Mouse (Mus musculus) lung, embryonic 15.5 days (tissue): ENCODE results near the gene Lrrc27. TPM values are rescaled to one million over a fixed set of nuclear protein-coding genes. Genes with fewer than 3 reads are reported as not detected.

Experiments used
- ATAC-seq: fragments of 200-750 bp; cut with Nextera tagmentation; 2 replicates; pipeline ENCODE4 v1.8.0; 2017; ENCODE audit warnings: moderate number of reproducible peaks, borderline replicate concordance; ENCODE audit not compliant: low FRiP score, low TSS enrichment; ENCODE audit errors: extremely low read depth
- H3K27ac ChIP-seq: fragments of 300-500 bp; sonication (generic); 2 replicates; pipeline ENCODE4 v1.5.1; 2015; ENCODE audit warnings: moderate library complexity, mild to moderate bottlenecking, inconsistent platforms
- H3K27me3 ChIP-seq: fragments of 300-500 bp; sonication (generic); 2 replicates; pipeline ENCODE4 v1.6.1; 2015; ENCODE audit warnings: inconsistent platforms
- H3K36me3 ChIP-seq: fragments of 300-500 bp; sonication (generic); 2 replicates; pipeline ENCODE4 v1.6.1; 2015; ENCODE audit warnings: inconsistent platforms
- H3K4me1 ChIP-seq: fragments of 300-500 bp; sonication (generic); 2 replicates; pipeline ENCODE4 v1.6.1; 2015; ENCODE audit warnings: inconsistent platforms
- H3K4me2 ChIP-seq: fragments of 300-500 bp; sonication (generic); 2 replicates; pipeline ENCODE4 v1.6.1; 2015; ENCODE audit warnings: inconsistent platforms, mild to moderate bottlenecking, moderate library complexity
- H3K4me3 ChIP-seq: fragments of 300-500 bp; sonication (generic); 2 replicates; pipeline ENCODE4 v1.5.1; 2015; ENCODE audit warnings: mild to moderate bottlenecking, inconsistent platforms
- H3K9ac ChIP-seq: fragments of 300-500 bp; sonication (generic); 2 replicates; pipeline ENCODE4 v1.6.1; 2015; ENCODE audit warnings: inconsistent platforms
- H3K9me3 ChIP-seq: fragments of 300-500 bp; sonication (generic); 2 replicates; pipeline ENCODE4 v1.6.1; 2016; ENCODE audit warnings: inconsistent platforms
- WGBS: fragments of 180-500 bp; shearing (Covaris S2); methylation state at CpG from one replicate; pipeline ENCODE4 v1.1.7; 2015; 5-methylcytosine and 5-hydroxymethylcytosine counted together
- polyA plus RNA-seq: library from polyadenylated mRNA; unstranded; fragments of >200 nt; fragmentation: Nextera tagmentation; extraction: Ambion mirVana; gene quantifications from 2 replicates; pipeline ENCODE4 v1.2.1, GENCODE M21; 2015

Lrrc27 gene
- 2.6 and 3.1 TPM in 2 replicates for polyA plus RNA-seq

DNA sequence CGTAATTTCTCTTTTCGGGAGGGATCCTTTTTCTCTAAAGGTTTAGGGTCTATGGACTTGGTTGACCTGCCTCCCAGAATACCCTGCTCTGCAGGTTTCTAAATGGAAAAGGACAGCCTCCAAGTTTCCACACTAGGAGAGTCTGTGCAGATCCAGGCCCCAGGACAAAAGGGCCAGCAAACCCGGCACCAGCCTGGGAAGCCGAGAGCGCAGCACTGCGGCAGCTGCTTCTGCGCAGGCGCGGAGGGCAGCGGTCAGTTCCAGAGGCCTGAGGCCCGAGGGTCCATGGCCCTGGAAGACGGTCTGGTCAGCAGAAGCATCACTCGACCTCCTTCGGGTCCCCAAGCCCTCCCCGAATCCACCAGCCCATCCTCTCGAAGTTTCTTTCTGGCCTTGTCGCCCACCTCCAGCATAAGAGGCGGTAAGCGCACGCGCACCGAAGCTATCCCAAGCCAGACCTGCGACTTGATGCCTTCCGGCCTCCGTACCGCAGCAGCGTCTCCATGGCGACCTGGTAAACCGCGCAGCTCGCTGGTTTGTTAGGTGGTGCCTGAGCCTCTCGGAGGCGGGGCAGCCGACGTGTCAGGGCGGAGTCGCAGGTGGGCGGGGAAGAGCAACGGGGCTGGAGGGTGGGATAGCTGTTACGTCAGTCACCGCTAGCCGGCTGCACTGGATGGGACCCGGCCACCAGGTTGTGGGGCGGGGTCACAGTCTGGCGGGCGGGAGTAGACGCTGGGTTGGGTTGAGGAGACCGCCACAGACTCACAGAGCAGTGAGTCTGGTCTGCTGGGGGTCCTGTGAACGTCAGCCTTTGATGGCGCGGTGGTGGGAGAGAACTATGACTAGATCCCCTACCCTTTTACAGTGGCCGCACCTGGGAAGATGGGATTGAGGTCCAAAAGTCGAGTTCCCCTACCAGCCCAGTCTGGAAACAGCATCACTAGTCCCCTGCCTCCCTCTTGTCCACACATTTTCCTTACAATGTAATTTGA, at the start of gene Lrrc27, which contains the start of gene Stk32c:
Gene Lrrc27 (plus strand): TSS at position 235 of the 992 bp plus-strand sequence.
Gene Stk32c (minus strand): TSS at position 554 of the 992 bp plus-strand sequence.
- Histone ChIP-seq H3K9me3 (no peaks in the 10 kb centered on the region), H3K4me1 (peaks cover 13% of the 10 kb centered on the region), H3K27me3 (no peaks in the 10 kb centered on the region), H3K4me3 (peak within 1 kb of the TSS; percentile 65), H3K4me2 (peak within 1 kb of the TSS; percentile 73), H3K36me3 (no peaks in the 10 kb centered on the region), H3K9ac (peak within 1 kb of the TSS; percentile 64), H3K27ac (peak within 1 kb of the TSS; percentile 73)
- ATAC-seq: peak; percentile 98
- WGBS: 2% methylated on average over 53 of the region's 53 CpGs

DNA sequence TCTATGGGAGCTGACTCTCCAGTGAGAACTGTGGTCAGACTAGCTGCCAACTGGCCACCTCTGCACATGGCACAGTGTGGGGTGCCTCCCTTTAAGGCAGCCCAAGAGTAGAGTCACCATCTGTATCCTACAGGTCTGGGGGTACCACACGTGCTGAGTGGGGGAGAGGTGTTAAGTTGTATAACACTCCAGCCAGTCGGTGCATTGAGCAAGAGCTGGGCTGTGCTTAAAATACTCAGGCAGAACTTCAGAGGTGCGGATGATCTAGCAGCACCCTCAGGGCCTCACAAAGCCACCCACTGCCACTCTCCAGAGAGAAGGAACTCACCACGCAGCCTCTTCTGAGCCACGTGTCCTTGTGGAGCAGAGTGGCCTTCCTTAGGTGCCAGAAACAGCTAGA, 48.4 kb upstream of the Lrrc27 start:
- 46% methylated on average over 5 of the region's 5 CpGs for WGBS
- Histone ChIP-seq H3K9me3 (no peaks in the 10 kb centered on the region), H3K9ac (no peak overlapping the region), H3K27ac (no peak overlapping the region), H3K4me2 (no peak overlapping the region), H3K27me3 (no peaks in the 10 kb centered on the region), H3K4me1 (no peaks in the 10 kb centered on the region), H3K36me3 (no peaks in the 10 kb centered on the region), H3K4me3 (no peak overlapping the region)
- no peak for ATAC-seq

DNA sequence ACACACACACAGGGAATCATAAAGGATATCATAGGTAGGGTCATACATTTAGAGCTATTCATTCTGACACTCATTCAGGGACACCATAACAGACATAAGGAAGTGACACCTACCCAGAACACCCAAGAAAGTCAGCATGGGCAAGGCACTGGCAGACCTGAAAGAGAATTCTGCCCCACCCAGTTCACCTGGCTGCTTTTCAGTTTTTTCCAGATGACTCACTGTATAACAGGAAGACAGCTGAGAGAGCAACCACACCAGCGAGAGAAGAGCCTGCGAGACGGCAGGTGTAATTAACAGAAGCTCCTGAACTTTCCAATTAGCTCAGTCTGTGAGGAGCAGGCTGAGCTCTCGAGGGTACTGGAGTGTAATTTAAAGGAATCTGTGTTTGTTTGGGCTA, 43.6 kb upstream of the Lrrc27 start:
- no peak overlapping the region for H3K4me2 ChIP-seq
- 68% methylated on average over 4 of the region's 4 CpGs for WGBS
- no peaks in the 10 kb centered on the region for H3K9me3 ChIP-seq
- no peaks in the 10 kb centered on the region for H3K4me1 ChIP-seq
- no peak overlapping the region for H3K9ac ChIP-seq
- no peak overlapping the region for H3K4me3 ChIP-seq
- H3K36me3 ChIP-seq: no peaks in the 10 kb centered on the region
- H3K27ac ChIP-seq: no peak overlapping the region
- ATAC-seq: no peak
- no peaks in the 10 kb centered on the region for H3K27me3 ChIP-seq

DNA sequence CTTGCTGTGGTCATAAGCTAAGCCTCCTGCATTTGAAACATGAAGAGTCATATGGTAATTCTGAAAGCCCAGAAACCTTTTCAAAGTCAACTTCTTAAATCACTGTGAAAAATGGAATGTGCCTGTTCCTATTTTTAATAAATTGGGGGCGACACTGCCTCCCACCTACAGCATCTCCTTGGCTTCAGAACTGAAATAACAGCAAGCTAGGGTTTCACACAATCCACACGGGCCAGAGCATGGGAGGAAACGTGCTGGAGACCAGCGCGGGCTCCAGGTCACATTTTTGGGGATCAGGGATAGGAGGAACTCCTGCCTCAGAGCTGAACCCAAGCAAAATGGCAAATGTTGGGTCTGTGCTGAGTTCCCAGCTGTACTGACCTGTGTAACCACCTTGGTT, 33.5 kb upstream of the Lrrc27 start:
- H3K9ac ChIP-seq: no peak overlapping the region
- H3K27ac ChIP-seq: no peak overlapping the region
- no peak overlapping the region for H3K4me3 ChIP-seq
- no peaks in the 10 kb centered on the region for H3K4me1 ChIP-seq
- H3K27me3 ChIP-seq: no peaks in the 10 kb centered on the region
- H3K4me2 ChIP-seq: no peak overlapping the region
- no peaks in the 10 kb centered on the region for H3K36me3 ChIP-seq
- no peak for ATAC-seq
- WGBS: 65% methylated on average over 5 of the region's 5 CpGs
- no peaks in the 10 kb centered on the region for H3K9me3 ChIP-seq

DNA sequence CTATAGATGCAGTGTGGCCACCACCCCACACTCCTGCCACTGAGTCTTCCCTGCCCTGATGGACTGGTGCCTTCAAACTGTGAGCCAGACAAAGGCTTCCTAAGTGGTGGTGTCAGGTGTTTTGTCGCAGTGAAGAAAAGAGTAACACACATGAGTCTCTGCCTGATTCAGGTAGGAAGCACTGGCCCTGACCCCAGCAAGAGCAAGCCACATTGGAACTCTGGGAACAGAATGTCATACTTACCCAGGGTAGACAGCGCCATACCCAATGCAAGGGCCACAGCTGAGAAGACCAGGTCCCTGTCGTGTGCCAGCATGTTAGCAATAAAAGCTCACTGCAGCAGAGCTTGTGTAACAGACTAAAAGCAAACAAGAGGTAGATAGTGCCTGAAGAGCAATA, 32.7 kb upstream of the Lrrc27 start:
- 84% methylated on average over 3 of the region's 3 CpGs for WGBS
- no peaks in the 10 kb centered on the region for H3K36me3 ChIP-seq

DNA sequence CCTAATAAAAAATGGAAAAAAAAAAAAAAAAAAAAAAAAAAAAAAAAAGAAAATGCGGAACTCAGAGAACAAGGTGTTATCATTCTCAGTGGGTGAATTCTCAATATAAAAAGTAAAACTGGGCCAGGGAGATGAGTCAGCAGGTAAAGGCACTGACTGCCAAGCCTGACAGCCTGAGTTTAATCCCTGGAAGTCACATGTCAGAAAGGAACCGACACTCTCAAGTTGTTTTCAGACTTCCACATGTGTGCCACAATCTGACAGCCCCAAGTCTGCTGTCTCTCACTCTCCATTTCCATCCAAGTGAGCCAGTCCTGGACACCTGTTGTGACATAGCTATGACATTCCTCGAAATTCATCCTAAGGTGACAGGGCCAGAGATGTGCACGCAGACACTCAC, 28.4 kb upstream of the Lrrc27 start:
- Histone ChIP-seq H3K4me3 (no peak overlapping the region), H3K27ac (no peak overlapping the region), H3K4me1 (peaks cover 6% of the 10 kb centered on the region; the same call in 1 of the 2 replicates), H3K36me3 (no peaks in the 10 kb centered on the region), H3K9ac (no peak overlapping the region), H3K4me2 (no peak overlapping the region), H3K27me3 (peaks cover 40% of the 10 kb centered on the region), H3K9me3 (no peaks in the 10 kb centered on the region)
- WGBS: 62% methylated on average over 4 of the region's 4 CpGs
- no peak for ATAC-seq

More for the DNA sequence above, 32.7 kb upstream of the Lrrc27 start:
- H3K4me3 ChIP-seq: no peak overlapping the region
- H3K27me3 ChIP-seq: peaks cover 1% of the 10 kb centered on the region; the same call in 1 of the 2 replicates
- H3K9ac ChIP-seq: no peak overlapping the region
- no peaks in the 10 kb centered on the region for H3K4me1 ChIP-seq
- ATAC-seq: no peak
- no peak overlapping the region for H3K4me2 ChIP-seq
- H3K9me3 ChIP-seq: no peaks in the 10 kb centered on the region
- H3K27ac ChIP-seq: no peak overlapping the region

DNA sequence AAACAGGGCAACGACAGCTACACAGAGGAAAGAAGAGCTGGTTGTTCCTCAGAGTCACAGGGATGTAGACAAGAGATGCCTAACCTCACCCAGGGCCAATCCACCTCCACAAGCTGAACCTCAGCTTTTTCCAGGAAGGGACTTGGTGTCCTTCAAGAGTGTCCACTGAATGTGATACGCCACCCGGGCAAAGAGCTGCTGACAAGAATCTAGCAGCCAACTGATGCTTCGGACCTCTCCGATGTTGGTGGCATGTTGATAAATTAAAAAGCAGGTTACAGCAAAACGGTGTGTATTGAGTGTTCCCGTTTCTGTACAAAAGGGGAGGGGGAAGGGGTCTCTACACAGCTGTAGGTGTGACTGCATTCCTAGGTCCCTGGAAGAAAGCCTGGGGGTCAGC, 27.9 kb upstream of the Lrrc27 start:
- Histone ChIP-seq H3K36me3 (no peaks in the 10 kb centered on the region), H3K27ac (no peak overlapping the region), H3K9me3 (no peaks in the 10 kb centered on the region), H3K9ac (no peak overlapping the region), H3K4me3 (no peak overlapping the region), H3K4me1 (peaks cover 6% of the 10 kb centered on the region; the same call in 1 of the 2 replicates), H3K4me2 (no peak overlapping the region), H3K27me3 (peaks cover 40% of the 10 kb centered on the region)
- ATAC-seq: no peak
- 67% methylated on average over 7 of the region's 7 CpGs for WGBS

DNA sequence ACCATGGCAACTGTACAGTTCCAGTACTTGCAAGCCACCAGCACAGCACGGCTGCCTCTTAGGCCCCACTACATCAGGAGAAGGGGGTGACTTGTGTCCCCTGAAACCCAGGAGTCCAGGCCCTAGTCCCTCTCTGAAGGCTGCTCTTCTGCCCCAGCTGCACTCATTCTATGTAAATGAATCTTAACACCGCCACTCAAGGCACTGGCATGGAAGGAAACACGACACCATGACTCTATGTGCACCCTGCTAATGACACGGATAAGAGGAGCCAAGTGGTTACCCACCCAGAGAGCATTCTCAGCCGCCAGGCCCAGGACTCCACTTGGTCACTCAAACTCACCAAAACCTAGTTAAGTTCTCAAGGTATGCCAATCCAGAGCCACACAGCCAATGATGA, 26.8 kb upstream of the Lrrc27 start:
- Histone ChIP-seq H3K27ac (no peak overlapping the region), H3K36me3 (no peaks in the 10 kb centered on the region), H3K4me1 (peaks cover 6% of the 10 kb centered on the region; the same call in 1 of the 2 replicates), H3K27me3 (peaks cover 40% of the 10 kb centered on the region), H3K9me3 (no peaks in the 10 kb centered on the region), H3K9ac (no peak overlapping the region), H3K4me2 (no peak overlapping the region), H3K4me3 (no peak overlapping the region)
- 26% methylated on average over 5 of the region's 5 CpGs for WGBS
- ATAC-seq: no peak

DNA sequence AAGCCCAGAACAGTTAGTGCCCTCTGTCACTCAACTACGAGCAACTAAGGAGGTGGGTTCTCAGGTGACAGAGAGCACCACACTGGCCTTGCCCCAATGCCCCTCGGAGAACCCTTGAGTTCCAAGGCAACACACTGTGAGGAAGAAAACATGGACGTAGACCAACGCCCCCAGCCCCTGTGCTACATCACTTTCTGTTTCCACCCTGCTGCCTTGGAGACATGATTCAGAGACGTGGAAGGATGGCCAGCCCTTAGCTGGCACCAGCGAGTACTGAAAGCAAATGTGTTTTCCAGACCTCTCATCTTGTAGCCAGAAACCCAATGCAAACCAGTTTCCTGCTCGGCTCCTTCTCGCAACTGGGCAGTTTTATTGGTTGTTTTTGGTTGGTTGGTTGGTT, 26.4 kb upstream of the Lrrc27 start:
- no peaks in the 10 kb centered on the region for H3K9me3 ChIP-seq
- no peak overlapping the region for H3K9ac ChIP-seq
- peaks cover 6% of the 10 kb centered on the region; the same call in 1 of the 2 replicates for H3K4me1 ChIP-seq
- H3K27ac ChIP-seq: no peak overlapping the region
- peaks cover 40% of the 10 kb centered on the region for H3K27me3 ChIP-seq
- WGBS: 69% methylated on average over 8 of the region's 8 CpGs
- no peaks in the 10 kb centered on the region for H3K36me3 ChIP-seq
- H3K4me2 ChIP-seq: no peak overlapping the region
- ATAC-seq: no peak
- H3K4me3 ChIP-seq: no peak overlapping the region

DNA sequence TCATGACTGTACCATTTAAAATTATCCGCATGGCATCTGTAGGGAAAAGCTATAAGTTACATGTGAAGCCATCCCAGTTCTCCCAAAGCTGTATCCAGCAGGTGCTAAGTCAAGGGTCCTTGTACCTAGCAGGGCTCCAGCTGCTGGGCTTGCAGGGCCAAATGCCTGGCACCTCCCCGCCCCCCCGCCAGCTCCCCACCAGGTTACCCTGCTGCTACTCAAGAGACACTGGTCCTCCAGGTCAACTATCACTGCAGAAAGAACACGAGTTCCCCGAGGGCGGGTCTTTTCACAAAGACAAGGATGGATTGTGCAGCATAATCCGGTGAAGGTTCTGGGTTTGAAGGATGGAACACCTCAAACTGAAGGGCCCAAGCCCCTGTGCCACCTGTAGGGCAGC, 25.5 kb upstream of the Lrrc27 start:
- peaks cover 6% of the 10 kb centered on the region; the same call in 1 of the 2 replicates for H3K4me1 ChIP-seq
- H3K27ac ChIP-seq: no peak overlapping the region
- H3K9ac ChIP-seq: no peak overlapping the region
- no peak for ATAC-seq
- H3K4me2 ChIP-seq: peak overlapping the region; percentile 100
- peak overlapping the region; percentile 78 for H3K4me3 ChIP-seq
- H3K36me3 ChIP-seq: no peaks in the 10 kb centered on the region
- H3K9me3 ChIP-seq: no peaks in the 10 kb centered on the region
- 31% methylated on average over 7 of the region's 7 CpGs for WGBS
- H3K27me3 ChIP-seq: peaks cover 40% of the 10 kb centered on the region

DNA sequence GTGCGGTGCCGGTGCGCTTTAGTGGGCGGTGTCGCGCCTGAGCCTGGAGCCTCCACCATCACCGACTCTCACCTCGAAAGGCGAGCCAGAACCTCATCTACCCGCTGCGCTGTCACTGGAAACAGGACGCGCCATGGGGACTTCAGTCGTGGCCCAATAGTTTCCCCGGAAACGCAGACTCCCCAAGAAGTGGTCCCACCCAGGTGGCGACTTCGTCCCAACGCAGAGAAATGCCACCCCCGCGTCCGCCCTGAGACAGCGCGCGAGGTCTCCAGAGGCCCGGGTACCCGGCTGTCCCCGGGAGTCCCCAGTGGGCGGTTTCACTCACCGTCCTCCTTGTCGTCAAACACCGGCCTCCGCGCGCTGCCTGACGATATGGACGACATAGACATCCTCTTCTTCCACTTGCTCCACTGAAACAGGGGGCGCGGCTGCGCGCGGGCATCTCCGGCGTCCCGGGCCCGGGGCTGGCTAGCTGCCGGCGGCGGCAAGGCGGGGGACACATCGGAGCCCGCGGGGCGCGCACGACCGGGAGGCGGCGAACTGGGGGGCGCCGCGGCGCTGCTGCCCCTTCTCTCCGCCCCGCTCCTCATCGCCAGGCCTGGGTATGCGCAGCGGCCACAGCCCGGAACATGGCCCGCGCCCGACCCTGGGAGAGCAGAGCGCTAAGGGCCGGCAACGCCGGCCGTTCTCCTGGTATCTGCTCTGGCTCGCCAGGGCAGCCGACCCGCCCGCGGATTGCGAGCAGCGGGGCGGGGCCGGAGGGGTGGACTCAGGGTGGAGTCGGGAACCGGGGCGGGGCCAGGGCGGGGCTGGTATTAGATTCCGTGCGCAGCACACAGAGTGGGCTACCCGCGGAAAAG, 24.8 kb upstream of the Lrrc27 start:
- Histone ChIP-seq H3K9me3 (no peaks in the 10 kb centered on the region), H3K27me3 (peaks cover 40% of the 10 kb centered on the region), H3K4me3 (peak overlapping the region; percentile 78), H3K4me2 (peak overlapping the region; percentile 100), H3K9ac (peak overlapping the region; percentile 48), H3K27ac (no peak overlapping the region), H3K36me3 (no peaks in the 10 kb centered on the region), H3K4me1 (peaks cover 6% of the 10 kb centered on the region; the same call in 1 of the 2 replicates)
- peak; percentile 97 for ATAC-seq
- under 1% methylated on average over 89 of the region's 94 CpGs for WGBS
